Mouse (Mus musculus) cerebellum, adult 11-12 months (tissue): Measurements from ENCODE around the gene Eno3.

ENCODE experiments used
- DNase-seq: peaks from one replicate; pipeline ENCODE4 v3.0.0; 2022

Eno3 gene

DNA sequence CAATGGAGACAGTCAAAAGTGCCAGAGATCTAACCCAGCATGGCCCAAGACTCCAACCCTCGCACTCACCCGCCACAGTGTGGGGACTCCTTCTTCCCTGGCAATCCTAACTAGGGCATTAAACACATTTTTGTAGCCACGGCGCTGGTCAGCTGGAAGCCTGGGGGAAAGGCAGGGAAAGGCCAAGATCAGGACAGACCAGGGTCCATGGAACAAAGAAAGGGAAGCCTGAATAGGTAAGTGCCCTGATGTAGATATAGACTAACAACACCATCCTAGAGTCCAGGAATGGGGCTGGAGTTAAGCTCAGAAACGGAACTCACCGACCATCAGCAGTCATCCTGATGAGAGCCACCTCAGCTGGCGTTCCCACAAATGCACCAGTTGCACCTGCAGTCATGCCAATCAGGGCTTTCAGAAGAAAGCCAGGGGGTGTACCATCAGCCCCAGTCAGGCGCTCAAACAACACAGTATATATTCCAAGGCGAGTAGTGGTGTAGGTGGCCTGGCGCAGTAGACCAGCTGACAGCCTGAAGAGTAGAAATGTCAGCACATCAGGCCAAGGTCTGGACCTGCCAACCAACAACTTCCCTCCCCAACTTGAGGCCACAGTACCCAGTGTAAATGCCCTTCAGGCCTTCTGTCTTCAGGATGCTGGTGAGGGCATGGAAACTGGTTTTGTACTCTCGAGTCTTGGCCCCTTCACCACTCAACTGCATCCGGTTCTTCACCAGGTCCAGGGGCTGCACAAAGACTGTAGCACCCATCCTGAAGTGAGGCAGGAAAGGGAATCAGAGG is 11.3 kb upstream of the Eno3 start:
- DNase-seq: peak; percentile 61

- peak; percentile 76 for DNase-seq
Measured at GRCm38 (mm10) chr11:70646259-70646555, 10.8 kb upstream of the Eno3 start.

DNA sequence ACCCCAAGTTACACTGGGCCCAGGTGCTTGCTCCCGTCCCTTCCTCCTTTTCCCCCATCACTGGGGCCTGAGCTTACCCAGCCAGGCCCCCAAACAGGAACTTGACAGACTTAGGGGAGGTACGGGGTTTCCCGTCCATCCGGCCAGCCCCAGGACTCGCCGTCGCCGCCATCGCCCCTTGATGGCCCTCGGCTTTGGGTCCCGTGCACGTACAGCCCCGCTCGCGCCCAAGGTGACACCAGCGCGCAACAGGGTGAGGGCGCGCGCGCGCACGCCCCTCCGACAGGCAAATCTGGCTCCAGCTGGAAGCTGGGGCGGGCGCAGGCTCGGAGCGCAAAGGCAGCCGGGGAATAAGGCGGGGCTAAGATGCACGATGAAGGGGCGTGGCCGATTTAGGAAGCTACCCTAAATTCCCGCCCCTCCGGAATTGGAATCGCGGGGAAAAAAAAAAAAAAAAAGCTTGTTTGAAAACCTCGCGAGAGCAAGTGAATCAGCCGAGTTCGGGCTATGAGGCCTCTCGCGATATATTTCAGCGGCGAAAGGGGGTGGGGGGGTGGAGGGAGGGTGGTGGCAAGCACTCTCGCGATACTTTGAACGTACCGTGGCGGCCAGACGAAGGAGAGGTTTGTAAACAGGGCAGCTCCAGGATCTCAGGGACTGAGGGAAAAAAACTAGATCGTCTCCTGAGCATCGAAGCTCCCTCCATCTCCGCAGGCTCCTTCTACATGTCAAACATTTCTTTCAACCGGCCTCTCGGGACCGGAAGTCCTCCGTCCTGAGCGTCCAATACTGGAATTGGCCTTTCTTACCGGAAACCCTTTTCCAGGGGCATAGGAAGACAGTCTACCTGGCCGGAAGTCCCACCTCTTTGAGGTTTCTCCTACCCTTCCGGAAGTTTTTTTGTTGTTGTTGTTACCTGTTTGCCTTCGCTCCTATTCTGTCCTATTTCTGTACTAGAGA is 10.0 kb upstream of the Eno3 start, which contains the start of the genes Rnf167 and Slc25a11:
Gene Rnf167 (plus strand): TSS at position 545 of the 960 bp plus-strand sequence.
Gene Slc25a11 (minus strand): TSS at position 789 of the 960 bp plus-strand sequence.
- DNase-seq: peak; percentile 98

DNA sequence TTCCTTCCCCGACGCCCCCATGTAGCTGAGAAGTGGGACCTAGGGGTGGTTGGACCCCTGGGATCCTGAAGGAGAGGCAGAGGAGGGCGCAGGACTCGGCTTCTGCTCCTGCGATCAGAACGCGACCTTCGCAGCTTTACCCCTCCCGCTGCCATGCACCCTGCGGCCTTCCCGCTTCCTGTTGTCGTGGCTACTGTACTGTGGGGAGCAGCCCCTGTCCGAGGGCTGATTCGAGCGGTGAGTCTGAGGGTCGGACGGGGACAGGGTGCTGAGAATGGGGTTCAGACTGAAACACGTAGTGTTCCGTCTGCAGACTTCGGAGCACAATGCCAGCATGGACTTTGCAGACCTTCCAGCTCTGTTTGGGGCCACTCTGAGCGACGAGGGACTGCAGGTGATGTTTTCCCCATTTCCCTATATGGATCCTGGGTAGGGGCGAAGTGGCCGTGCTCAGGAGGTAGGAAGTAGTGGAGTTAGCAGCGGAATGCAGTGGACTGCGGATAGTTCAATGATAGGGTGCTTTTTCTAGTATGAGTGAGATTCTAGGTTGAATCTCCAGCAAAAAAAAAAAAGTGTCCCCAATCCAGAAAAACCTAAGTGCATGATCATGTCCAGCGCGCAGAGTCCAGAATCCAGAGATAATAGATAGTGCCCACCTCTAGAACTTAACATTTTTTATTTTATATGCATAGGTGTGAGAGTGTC is 9.1 kb upstream of the Eno3 start:
- peak; percentile 66 for DNase-seq

- no peak for DNase-seq
Measured at GRCm38 (mm10) chr11:70648512-70648911, 8.5 kb upstream of the Eno3 start.

DNA sequence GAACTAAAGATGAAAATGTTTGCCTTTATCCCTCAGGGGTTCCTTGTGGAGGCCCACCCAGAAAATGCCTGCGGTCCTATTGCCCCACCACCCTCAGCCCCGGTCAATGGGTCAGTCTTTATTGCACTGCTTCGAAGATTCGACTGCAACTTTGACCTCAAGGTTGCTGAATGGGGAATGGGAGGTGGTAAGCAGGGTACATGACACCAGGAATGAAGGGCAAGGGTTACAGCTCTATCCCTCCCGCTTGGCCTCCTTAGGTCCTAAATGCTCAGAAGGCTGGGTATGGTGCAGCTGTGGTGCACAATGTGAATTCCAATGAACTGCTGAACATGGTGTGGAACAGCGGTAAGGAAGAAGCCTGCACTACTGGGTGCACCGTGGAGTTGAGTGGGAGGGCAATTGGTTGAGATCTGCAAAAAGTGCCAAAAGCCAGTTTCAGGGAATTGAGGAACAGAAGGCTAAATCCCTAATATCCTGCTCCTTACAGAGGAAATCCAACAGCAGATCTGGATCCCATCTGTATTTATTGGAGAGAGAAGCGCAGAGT is 7.7 kb upstream of the Eno3 start:
- DNase-seq: no peak

GRCm38 (mm10) chr11:70650322-70651175 is 6.5 kb upstream of the Eno3 start:
- DNase-seq: no peak

DNA sequence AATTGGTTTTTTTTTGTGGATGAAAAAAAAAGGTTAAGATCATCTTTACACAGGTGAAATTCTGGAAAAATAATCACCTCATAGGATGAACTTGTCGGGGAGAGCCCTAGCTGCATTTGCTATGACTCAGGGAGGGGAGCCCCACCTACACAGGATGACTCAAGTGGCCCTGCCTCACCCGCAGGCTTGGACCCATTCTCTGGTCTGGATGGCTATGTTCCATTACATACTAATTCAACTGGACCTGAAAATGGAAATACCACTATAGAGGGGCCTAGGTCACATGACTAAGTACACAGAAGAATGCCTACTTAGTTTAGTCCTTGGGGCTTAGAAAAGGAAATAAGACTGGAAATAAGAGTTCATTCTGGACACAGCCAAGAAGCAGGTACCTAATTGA is 5.6 kb upstream of the Eno3 start:
- DNase-seq: no peak

DNA sequence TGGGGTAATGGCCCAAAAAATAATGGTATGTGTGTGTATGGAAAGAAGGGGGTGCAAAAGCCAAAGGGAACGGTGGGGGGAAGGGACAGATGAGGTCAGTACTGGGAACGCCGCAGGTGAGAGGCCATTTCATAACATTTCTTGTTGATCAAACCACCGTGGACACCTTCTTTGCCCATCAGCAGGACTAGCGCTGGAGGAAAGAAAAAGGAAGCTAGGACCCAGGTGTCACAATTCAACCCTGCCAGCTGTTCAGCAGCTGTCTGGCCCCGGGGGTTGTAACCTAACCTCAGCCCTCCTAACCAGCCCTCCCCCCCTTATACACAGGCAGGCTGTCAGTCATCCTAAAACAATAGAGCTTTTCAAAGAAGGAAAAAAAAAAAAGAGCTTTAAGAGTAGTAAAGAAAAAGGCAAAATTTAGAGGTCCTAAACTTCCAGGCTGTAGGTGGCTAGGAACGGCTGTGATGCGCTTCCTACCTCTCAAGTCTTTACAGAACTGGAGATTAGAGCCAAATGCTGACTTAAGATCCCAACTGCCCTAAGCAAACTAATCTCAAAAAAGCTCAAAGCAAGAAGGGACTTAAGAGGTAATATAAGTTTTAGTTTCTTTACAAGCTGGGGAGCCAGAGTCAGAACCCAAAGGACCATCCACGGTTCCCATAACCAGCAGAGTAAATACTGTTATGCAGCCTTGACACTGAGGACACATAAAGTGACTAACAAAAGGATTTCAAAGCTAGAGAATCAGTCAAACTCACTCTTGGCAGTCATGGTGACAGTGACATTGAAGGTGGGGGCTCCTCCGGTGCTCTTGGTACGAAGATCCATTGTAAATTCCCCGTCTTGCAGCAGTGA is 4.7 kb upstream of the Eno3 start:
- DNase-seq: peak; percentile 54

DNA sequence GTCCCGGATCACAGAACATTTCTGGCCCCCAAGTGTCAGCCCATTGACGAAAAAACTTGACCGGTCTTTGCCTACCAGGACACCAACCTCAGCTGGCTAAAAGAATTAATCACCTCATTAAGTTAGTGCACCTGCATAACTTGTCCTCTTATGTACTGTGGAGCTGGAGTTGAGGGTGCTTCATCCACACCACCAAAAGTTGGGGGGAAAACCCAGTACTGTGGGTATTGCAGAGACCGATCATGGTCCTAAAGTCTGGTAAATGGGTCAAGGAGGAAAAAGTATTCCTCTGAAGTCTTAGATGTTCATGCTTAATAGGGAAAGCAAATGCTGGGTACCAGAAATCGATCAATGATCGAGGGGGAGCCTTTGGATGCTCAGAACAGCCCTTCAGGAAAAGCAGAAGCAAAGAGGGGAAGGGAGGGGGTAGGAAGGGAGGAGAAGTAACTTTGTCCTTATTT is 4.1 kb upstream of the Eno3 start:
- no peak for DNase-seq

DNA sequence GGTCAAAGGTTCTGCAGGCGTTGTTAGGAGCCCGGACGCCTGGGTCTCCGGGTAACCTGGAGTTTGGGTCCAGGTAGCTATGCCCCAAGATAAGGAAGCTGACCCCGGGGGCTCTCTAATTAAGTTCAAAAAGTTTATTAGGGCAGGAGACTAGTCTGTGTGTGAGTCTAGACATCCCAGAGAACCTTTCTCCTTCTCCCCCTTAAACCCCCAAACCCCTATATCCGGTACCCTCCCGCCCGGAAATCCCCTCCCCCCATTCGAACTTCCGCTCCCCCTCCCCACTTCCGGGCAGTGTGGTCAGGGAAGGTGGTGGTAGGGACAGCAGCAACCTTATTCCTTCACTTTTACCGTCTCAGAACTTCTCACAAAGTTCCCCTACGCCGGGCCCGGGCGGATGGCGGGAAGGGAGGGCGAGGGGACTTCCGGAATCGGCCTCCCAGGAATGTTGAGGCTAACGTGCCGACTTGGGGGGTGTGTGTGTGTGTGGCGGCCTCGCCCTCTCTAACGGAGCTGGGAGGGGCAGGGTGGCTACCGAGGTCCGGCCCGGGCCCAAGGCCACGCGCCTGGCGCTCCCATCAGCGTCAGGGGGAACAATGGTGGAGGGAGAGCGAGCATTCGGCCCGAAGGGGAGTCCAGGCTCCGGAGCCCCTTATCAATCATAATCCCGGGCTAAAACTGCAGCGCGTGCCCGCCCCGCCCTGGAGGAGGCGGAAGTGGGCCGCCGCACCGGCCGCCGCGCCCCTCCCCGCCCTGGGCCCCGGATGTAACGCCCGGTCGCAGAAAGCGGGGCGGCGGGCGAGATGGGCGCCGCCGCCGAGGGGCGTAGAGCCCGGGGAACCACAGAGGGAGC is 3.4 kb upstream of the Eno3 start:
- DNase-seq: peak; percentile 68

DNA sequence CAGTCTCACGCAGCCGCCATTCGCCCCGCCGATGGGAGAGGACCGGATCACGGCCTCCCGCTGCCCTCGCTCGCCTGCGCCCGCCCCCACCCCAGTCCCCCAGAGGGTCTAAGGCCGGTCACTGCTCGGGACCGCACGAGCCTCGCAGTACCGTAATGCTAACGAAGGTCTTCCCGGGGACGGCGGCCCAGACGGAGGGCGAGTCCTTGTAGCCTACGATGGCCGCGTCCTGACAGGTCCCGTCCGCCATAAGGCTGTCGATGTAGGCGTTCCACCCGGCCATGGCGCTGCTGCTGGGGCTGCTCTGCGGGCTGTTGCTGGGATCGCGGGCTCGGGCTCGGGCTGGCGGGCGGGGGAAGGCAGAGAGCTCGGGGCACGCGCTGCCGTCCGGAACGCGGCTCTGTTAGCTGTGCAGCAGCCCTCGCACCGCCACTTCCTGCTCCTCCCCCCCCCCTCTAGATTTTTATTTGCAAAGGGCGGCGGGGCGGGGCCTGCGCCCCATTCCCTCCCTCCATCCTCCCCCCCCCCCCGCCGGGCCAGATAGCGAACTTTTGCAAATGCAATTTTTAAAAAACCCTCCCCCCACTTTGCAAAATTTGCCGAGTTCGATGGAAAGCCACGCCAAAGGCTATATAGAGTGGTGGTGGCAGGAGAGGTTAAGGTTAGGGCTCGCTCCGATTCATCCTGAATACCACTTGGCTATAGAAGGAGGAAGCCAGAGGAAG is 2.6 kb upstream of the Eno3 start, which contains the start of gene Pfn1:
Gene Pfn1 (minus strand): TSS at position 447 of the 725 bp plus-strand sequence.
- peak; percentile 82 for DNase-seq

DNA sequence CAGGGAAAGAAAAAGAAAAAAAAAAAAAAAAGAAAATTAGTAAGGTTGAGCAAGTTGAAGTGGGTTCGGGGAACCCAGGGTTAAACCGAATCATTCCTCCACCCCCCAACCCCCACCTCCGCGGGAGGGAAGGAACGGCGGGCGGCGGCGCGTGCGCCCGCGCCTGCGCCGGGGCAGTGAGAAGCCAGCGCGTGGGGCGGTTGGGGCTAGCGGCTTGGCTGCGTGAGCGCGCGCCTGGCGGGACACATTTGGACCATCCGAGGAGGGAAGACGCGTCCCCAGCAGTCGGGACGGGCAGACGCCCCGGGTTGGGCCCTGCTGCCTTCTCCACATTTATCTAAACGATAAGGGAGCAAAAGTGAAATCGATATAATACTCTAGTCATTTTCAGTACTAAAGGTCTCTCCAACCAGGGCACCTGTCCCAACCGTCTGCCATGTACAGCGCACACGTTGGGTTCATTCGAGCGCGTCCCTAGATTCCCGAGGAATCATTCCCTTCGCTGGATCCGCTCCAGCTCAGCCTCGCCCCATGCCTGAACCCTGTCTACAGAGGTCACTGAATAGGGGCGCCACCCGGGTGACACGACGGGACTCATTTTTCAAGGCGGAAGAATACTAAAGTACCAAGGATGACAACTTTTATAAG is 2.0 kb upstream of the Eno3 start:
- DNase-seq: peak; percentile 86

GRCm38 (mm10) chr11:70655571-70656455 is 1.2 kb upstream of the Eno3 start:
- peak; percentile 68 for DNase-seq

- peak; percentile 68 for DNase-seq
Measured at GRCm38 (mm10) chr11:70656456-70656927, 510 bp upstream of the Eno3 start.

DNA sequence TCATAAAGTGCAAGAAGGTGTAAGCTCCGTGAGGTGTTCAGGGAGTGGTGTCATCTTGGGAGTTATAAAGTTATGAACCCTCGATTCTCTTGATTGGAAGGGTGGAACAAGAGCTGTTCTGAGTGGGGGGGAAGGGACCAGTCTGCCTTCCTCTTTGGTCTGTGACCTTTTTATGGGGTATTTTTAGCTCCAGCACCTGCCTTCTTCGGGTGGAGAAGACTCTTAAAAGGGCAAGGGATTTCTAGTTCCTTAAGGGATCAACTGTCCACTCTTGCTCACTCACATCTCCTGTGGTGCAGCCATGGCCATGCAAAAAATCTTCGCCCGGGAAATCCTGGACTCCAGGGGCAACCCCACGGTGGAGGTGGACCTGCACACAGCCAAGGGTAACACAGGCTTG is 571 bp downstream of the Eno3 start:
- DNase-seq: no peak

DNA sequence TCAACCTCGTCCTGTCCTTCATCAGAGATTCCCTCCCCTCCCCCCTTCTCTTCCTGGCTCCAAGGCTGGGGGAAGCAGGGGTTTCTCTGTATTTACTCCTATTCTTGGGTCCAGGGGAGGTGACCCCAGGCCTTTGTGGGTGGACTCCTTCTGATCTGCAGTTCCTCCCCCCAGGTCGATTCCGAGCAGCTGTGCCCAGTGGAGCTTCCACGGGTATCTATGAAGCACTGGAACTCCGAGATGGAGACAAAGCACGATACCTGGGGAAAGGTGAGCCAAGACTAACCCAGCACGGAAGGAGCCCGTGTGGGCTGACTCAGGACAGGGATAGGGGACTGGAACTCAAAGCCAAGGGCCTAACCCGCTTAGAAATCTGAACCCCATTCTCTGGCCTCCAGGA is 989 bp downstream of the Eno3 start:
- DNase-seq: peak; percentile 42
